Mouse (Mus musculus) hindbrain, embryonic 16.5 days (tissue): ENCODE data around the gene Abca3. TPM values are rescaled to one million over a fixed set of nuclear protein-coding genes. Genes with fewer than 3 reads are reported as not detected.

Experiments used
- microRNA-seq: library from miRNA; unstranded; fragments of <30 nt; microRNA quantifications from one replicate; pipeline ENCODE4, GENCODE M21; 2017
- polyA plus RNA-seq: library from polyadenylated mRNA; unstranded; fragments of >200 nt; fragmentation: Nextera tagmentation; extraction: Ambion mirVana; gene quantifications from 2 replicates; pipeline ENCODE4 v1.2.1, GENCODE M21; 2015

Gene Abca3
- polyA plus RNA-seq, 1 experiment from 2014 or later: 30.1 TPM

Small RNAs within 50 kb of the gene (microRNA-seq; reads per million reads assigned to microRNA genes)
- gene Gm24427: not detected

Other genes starting within 250 kb of the Abca3 start
- 63.5 and 65.1 TPM in 2 replicates for gene Pdpk1, start 201.0 kb upstream of the Abca3 start, polyA plus RNA-seq
- gene Amdhd2, start 188.2 kb upstream of the Abca3 start, polyA plus RNA-seq: 35.2 and 41.0 TPM in 2 replicates
- gene Atp6v0c, start 182.2 kb upstream of the Abca3 start, polyA plus RNA-seq: 1,653 and 1,817 TPM in 2 replicates
- gene Tbc1d24, start 146.4 kb upstream of the Abca3 start, polyA plus RNA-seq: 26.6 and 29.5 TPM in 2 replicates
- 4.5 and 4.6 TPM in 2 replicates for gene Ntn3, start 142.4 kb upstream of the Abca3 start, polyA plus RNA-seq
- gene Tedc2, start 131.1 kb upstream of the Abca3 start, polyA plus RNA-seq: 8.9 and 10.1 TPM in 2 replicates
- 14.4 and 17.6 TPM in 2 replicates for gene Ccnf, start 100.5 kb upstream of the Abca3 start, polyA plus RNA-seq
- gene Abca17, start 882 bp upstream of the Abca3 start, polyA plus RNA-seq: 1.2 TPM in 2 replicates
- gene Rnps1, start 62.6 kb downstream of the Abca3 start, polyA plus RNA-seq: 304 and 328 TPM in 2 replicates
- gene Eci1, start 74.7 kb downstream of the Abca3 start, polyA plus RNA-seq: 48.0 and 59.0 TPM in 2 replicates
- 6.1 and 9.4 TPM in 2 replicates for gene Dnase1l2, start 91.2 kb downstream of the Abca3 start, polyA plus RNA-seq
- 42.3 and 43.5 TPM in 2 replicates for gene E4f1, start 118.4 kb downstream of the Abca3 start, polyA plus RNA-seq
- gene Pgp, start 118.4 kb downstream of the Abca3 start, polyA plus RNA-seq: 83.9 and 85.4 TPM in 2 replicates
- 0.65 and 1.2 TPM in 2 replicates for gene Bricd5, start 121.9 kb downstream of the Abca3 start, polyA plus RNA-seq
- gene Mlst8, start 127.1 kb downstream of the Abca3 start, polyA plus RNA-seq: 36.2 and 39.3 TPM in 2 replicates
- 43.6 and 44.6 TPM in 2 replicates for gene Caskin1, start 136.7 kb downstream of the Abca3 start, polyA plus RNA-seq
- 85.9 and 94.2 TPM in 2 replicates for gene Traf7, start 176.0 kb downstream of the Abca3 start, polyA plus RNA-seq
- 10.9 and 13.0 TPM in 2 replicates for gene Rab26, start 182.3 kb downstream of the Abca3 start, polyA plus RNA-seq
- 26.8 and 29.9 TPM in 2 replicates for gene Pkd1, start 197.9 kb downstream of the Abca3 start, polyA plus RNA-seq